Mouse (Mus musculus) adrenal gland, adult 8-10 months (tissue): Measurements from ENCODE around the gene I0C0044D17Rik. TPM values are rescaled to one million over a fixed set of nuclear protein-coding genes. Genes with fewer than 3 reads are reported as not detected.
"Not testable (repeated sequence)": the region's sequence is repeated elsewhere in the genome, so short reads cannot be mapped to it uniquely, and the experiment has no call there.

Source experiments
- DNase-seq: peaks from one replicate; pipeline ENCODE4 v3.0.0; 2022
- total RNA-seq, 4 experiments: library from RNA; stranded (reverse); gene quantifications; 2 replicates each; pipeline ENCODE4 v1.2.4; 2022

I0C0044D17Rik gene
- total RNA-seq, result not detected

DNA sequence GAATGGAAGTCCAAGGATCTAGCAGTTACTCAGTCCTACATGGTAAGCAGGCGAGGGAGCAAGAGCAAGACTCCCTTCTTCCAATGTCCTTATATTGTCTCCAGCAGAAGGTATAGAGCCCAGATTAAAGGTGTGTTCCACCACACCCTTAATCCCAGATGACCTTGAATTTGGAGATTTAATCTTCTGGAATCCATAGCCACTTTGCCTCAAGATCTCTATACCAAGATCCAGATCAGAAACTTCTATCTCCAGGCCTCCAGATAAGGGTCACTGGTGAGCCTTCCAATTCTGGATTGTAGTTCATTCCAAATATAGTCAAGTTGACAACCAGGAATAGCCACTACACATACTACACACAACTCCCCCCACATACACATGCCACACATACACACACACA, at the start of gene I0C0044D17Rik:
I0C0044D17Rik (minus strand) TSS at position 101 of the 400 bp plus-strand sequence.
- DNase-seq, result not testable (repeated sequence)

DNA sequence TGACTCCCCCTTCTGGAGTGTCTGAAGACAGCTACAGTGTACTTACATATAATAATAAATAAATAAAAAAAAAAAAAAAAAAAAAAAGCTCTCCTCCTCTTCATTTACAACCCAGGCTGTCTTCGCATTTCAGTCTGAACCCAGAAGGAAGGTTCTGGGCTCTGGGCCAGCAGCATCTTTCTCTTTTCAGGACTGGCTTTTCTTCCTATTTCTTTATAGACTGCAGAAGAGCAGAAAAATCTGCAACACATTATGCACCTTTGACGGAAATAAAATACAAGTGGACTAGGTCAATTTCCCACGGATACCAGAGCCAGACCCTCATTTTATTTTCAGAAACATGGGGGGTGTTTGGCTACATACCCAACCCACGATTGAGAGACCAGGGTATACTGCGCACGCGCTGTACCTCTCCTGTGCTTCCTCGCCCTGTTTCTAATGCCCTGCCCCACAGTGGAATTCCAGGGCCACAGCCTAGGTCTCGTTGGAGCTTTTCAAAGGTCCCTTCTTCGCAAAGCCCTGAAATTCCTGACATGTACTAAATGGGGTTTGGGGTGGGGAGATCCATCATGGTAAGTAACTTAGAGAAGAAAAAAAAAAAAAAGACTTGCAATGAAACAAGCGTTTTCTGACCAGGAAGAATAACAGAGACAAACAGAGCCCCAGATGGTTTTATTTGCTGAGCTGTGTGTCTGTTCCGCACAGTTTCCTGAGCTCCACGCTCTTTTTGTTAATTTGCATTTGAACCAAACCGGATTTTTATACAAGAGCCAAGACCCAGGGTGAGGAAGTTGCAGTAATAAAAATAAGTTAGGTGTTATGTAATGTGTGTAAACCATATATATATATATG, 42.0 kb upstream of the I0C0044D17Rik start:
- DNase-seq, result no peak

DNA sequence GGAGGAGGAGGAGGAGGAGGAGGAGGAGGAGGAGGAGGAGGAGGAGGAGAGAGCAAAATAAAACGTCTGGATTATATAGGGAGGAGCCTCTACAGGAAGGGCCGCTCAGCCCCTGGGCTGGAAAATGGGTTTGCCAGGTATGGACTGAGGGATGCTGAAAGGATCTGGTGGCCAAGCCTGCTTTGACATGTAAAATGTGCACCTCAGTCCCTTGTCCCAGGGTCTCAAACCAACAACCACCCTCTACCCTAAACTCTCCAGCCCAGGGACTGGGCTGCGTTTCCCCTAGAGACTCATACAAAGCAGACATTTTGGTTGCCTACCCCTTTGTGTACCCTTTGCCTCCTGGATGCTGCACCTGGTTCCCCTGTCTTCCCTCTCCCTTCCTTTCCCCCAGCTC, 40.9 kb upstream of the I0C0044D17Rik start:
- DNase-seq, result no peak

DNA sequence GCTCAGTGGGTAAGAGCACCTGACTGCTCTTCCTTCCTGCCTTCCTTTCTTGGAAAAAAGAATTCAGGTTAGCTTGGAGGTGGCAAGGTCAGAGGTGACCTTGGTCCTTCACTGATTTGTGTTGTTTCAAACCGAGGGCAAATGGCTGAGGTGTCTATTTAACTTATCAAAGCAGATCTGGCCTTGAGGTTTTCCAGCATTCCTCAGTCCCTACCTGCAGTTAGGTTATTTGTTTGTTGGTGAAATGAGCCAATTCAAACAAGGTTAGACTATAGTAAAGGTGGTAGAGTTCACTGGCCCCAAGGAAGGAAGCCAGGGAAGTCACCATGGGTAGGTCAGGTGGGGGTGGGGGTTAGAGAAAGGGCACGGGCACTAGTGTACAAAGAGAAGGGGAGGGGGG, 40.5 kb upstream of the I0C0044D17Rik start:
- DNase-seq, result no peak

DNA sequence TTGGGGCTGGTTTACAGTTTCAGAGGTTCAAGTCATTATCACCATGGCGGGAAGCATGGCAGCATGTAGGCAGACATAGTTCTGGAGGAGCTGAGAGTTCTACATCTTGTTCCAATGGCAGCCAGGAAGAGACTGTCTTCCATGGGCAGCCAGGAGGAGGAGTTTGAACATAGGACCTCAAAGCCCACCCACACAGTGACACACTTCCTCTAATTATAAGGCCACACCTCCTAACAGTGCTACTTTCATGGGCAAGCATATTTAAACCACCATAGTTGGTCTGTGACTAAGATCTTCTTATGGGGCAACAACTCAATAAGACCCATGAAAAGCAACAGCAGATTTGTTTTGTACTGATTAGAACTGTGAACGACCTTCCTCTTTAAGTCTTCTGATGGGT, 39.8 kb upstream of the I0C0044D17Rik start:
- no peak for DNase-seq

DNA sequence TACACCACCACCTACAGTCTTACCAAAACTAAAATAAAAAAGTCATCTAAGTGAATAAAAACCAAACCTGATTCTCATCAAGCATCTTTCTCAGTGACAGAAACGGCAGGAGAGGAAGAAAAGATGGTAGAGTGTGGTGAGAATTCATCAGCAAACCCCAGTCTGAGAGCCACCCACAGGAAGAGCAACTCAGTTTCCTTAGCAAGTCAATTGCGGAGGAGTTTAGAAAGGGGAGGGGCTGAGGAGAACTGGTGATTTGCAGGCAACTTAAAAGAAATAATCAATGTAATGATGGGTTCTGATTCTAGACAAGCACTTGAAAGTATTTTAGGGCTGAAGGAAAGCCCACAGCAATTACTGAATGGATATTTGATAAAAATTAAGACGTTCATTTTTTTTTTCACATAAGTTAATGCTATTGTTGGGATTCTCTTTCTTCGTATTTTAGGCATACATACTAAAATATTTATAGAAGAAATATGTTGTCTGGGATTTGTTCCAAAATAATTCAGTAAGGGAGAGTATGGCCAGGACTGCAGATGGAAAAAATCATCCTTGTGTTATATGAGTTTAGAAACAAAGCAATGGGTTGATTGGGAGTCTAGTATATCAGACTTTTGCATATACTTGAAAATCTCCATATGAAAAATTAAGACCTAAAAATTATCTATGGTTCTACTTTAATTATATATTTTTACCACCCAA, 34.7 kb upstream of the I0C0044D17Rik start:
- DNase-seq, result no peak

DNA sequence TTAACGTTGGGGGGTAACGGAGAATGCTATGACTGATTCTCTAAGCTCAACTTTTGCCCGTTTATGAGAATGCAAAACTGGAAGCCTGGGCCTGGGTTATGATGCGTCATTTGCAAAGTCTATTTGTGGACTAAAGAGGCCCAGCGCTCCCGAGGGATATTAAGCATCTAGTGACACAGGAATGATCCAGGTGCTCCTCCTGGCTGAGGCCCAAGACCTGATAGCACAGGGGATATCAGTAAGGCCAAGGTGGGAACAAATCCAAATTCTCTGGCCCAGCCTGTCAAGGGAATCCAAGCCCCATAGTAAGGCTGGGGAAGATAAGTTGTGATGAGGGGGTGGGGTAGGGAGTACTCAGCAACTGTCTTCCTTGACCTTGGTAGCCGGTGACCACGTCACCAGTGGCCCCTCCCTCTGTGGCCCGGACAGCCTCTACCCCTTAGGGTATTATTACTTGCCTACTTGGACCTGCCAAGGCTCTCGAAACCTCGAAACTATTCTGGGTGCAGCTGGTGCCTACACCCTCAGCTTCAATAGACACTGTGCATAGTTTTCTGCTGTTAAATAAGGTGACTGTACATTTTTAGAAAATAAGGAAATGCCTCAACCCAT, 33.5 kb upstream of the I0C0044D17Rik start:
- DNase-seq, result no peak

DNA sequence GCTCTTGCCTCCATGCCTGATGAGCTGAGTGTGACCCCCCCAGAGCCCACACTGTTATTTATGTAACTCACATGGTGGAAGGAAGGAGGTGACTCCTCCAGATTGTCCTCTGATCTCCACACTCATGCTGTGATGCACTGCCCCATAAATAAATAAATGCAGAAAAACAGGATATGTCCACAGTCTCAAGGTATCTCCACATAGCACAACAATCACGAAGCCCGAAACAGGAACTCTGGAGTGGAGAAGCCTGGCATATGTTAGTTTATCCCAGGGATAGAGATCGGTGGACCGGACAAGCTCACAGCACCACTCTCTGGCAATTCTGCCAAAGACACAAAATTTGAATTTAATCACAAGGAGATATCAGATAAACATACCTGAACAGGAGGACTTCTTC, 30.3 kb upstream of the I0C0044D17Rik start:
- DNase-seq, result no peak

DNA sequence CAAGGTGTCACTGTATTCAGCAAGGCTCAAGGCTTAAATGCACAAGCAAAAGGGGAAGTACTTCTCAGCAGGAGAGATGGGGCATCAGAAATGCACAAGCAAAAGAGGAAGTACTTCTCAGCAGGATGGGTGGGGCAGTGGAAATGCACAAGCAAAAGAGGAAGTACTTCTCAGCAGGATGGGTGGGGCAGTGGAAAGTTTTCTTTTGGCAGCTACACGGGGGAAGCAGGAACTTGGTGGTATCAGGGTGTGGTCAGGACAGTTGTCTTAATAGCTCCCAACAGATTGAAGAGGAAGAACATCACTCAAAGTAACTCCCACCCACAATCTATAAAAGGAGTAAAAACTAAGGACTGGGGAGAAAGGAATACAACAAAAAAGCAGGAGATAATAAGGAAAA, 26.8 kb upstream of the I0C0044D17Rik start:
- not testable (repeated sequence) for DNase-seq

DNA sequence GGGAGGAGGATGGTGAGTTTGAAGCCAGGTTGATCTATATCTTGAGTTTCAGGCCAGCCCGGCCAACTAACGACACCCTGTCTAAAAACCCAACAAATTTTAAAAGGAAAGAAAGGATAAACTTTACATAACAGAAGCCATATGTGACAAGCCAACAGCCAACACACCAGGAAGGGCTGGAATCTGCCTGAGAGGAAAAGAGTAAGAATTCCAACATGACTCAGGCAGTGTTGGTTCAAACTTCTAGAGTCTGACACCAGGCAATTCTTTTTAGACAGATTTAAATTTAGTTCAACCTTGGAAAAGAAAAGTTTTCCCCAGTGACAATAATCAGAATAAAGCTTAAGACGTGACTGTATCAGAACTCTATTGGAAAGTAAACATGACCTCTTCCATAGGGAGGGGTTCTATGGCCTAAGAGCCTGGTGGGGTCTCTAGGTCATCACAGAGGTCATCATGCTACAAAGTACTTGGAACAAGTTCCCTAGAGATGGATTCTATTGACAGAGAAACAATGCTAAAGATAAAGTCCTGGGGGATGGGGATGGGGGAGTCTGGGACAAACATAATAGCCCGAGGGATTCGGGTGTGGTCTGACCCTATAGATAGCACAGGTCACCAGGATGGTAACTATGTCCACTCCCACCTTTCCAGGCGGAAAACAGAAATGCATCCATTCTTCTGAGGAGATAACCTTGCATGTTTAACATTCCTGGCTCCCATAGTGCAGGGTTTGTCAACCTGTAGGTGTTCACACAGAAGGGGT, 23.7 kb upstream of the I0C0044D17Rik start:
- no peak for DNase-seq

DNA sequence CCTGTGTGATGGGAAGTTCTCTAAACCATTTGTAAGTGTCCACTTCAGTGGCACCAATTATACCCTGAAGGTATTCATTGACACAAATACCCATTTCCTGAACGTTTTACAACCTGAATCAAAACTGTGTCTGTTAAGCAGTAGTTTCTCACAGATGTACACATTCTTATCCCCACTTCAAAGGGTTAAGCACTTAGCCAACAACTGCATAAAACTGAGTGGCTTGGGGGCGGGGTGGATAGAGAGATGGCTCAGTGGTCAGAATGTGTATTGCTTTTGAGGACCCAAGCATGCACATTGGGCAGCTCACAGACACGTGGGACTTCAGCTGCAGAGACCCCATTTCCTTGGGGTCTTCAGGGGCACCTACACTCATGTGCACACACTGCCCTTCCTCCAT, 22.8 kb upstream of the I0C0044D17Rik start:
- no peak for DNase-seq

DNA sequence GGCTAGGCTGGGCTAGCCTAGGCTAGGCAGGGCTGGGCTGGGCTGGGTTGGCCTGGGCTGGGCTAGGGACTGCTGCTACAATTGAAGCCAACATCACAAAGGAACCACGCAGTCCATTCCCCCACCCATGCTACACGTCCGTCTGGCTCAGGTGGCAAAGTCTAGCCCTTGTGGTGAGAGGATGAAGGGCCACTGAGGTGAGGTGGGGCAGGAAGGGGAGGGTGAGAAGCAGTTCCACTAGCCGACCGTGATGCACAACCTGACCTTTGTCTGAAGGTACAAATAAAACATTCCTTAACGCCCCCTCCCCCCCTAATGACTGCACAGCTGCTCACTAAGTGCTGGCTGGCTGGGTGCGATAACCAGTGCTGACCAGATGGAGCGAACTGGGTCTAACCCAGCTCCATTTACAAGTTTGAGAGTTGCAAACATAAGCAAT, 22.1 kb upstream of the I0C0044D17Rik start:
- no peak for DNase-seq

DNA sequence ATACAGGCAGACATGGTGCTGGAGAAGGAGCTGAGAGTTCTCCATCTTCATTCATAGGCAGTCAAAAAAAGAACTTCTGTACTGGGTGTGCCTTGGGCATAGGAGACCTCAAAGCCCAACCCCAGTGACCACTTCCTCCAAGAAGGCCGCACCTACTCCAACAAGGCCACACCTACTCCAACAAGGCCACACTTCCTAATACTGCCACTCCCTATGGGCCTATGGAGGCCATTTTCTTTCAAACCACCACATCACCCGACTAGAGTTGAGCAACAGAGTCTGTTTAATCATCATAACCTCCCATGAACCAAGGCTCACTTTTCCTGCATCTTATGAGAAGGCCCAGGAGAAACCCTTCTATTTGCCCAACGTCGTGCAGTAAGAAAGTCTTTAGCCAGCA, 21.6 kb upstream of the I0C0044D17Rik start:
- no peak for DNase-seq

DNA sequence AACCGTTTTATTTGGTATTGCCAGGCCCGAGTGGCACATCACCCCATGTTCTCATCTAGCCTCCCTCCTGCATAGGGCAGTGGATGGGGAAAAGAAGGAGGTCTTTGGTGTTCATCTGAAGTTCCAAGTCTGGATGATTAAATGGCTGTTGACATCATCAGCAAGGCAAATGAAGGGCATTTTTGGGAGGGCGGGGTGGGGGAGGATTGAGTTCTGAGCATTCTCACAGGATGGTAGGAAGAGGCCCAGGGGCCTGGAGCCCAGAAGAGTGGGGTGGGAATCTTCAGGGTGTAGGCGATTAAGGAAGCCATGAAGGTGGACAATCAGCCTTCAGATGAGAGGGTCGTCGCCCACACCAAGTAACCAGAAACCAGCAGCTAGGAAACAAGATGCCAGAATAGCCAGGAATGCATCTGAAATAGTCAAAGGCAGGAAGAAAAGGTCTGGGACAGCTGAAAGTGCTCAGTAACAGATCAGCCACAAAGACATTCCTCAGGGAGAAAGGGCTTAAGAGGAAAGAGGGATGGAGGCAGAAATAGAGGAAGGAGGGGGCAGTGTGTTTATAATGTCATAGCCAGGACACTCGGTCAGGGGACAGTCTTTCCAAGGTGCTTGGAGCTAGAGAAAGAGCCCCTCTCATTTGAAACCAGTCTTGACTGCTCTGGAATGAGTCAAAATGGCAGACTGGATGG, 20.4 kb upstream of the I0C0044D17Rik start:
- DNase-seq, result no peak

DNA sequence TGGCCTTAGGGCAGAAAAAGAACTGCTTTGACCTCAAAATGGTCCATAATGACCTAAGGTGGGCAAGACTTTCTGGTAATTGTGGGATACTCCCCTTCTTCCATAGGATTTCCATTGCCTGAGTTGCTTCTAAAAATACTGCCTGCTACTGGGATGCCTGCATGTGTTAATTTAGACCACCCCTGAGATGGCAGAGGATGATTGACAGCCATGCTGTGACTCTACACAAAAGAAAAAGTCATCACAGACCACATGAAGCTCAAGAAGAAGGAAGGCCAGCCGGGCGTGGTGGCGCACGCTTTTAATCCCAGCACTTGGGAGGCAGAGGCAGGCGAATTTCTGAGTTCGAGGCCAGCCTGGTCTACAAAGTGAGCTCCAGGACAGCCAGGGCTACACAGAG, 17.6 kb upstream of the I0C0044D17Rik start:
- not testable (repeated sequence) for DNase-seq

DNA sequence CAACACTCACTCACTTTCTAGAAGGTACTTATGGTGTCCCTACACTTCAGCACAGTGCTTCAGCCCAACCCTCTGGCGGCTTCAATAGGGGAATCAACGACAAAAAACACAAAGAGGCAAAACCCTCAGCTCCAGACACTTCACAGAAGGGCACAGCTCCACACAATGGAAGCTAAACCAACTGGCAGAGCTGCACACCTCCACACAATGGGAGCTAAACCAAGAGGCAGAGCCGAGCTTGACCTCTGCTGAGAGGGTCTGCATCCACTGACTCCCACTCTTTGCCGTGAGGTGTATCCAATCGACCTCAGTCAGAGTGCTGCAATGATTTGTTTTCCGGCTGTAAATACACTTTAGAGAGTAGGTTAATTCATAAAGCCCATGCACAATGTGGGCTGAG, 16.9 kb upstream of the I0C0044D17Rik start:
- DNase-seq, result no peak

DNA sequence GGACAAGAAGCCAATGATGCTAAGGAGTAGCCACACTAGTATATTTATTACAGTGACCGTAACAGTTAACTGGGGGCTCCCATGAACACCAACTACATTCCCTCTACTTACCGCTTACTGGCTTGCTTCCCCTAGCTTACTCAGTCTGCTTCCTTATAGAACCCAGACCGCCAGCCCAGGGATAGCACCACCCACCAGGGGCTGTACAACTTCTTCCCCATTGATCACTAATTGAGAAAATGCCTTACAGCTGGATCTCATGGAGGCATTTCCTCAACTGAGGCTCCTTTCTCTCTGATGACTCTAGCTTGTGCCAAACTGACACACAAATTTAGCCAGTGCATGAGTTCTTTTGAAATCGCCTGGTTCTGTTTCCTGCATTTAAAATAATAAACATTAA, 15.3 kb upstream of the I0C0044D17Rik start:
- no peak for DNase-seq

DNA sequence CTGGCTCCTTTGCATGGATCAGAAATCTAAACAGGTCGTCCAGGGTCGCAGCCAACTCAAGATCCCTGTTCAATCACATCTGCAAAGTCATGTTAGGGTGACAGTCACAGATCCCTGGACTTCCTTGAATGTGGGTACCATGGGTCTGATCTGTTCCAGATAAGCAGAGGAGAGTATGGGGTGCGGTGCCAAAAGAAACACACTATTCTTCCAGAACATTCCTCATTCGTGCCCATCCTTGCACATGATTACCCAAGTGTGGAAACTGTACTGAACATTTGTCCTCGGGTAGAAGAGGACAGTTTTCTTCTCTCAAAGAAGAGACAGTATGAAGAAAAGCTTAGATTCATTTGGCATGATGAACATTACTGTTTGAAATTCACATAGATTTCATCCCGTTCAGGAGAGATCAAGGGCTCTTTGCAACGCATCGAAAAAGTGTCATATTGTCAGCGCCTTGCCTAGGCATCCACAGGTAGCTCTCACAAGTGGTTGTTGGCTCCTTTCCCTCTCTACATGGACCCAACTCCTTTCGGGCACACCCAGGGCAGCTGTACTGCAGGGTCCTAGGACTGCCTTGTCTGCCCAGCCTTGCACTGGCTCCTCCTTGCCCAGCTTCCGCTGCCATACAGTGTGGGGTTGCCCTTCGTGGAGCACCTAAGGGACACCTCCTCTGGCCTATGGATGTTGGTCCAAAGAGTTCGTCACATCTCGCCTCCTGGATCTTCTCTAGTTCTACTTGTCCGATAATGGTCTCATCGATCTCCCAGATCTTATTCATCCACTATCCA, 14.3 kb upstream of the I0C0044D17Rik start:
- no peak for DNase-seq

DNA sequence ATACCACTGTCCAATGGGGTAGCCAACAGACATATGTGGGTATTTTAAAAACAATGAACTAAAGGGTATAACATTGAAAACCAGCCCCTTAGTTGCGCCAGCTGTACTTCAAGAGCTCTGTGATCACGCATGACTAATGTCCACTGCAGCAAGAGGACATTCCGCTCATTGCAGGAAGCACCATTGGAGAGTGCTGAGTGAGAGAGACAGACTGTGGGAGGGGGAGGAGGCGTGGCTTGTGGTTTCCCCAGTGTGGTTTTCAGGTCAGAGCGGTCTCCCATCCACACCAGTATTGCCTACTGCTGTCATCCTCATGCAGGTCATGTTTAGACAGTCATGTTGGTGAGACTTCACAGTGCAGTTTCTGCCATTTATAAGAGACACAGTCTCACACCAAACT, 12.9 kb upstream of the I0C0044D17Rik start:
- DNase-seq, result no peak

DNA sequence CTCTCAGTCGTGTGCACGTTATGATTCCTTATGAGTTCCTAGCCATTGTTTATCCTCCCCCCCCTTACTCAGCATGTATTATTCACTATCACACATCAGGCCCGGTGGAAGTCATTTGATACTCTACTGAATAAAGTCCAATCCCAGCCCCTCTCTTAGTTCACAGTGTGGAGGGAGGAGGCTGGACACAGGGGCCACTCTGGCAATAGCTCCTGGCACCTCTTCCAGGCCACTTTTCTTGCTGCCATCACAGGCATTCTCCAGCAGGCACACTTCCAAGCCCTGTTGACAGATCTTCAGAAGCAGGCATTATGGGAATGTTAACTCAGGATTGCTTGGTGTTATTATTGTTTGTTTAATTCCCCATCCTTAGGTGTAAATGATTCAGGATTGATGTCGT, 11.1 kb upstream of the I0C0044D17Rik start:
- DNase-seq, result no peak

DNA sequence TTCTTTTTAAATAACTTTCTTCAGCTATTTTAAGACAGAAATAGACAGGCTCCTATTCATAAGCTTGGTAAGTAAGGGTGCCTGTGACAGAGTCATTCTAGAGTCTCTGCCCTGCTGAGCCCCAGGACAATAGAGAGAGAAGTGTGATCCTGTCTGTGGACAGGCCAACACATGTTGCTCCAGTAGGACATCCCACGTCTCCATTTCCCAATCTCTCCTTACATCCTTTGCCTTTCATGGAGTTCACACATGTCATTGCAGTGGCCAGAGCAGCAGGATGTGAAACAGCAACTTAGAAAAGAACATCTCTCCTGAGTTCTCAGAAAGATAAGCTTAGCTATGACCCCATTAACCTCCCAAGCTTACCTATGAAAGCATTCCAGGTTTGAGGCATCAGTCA, 8.1 kb upstream of the I0C0044D17Rik start:
- no peak for DNase-seq
